Mouse (Mus musculus): ENCODE measurements around the gene Zfp384. TPM values are rescaled to one million over a fixed set of nuclear protein-coding genes. Genes with fewer than 3 reads are reported as not detected.
A peak's percentile ranks its signal among the peaks of the same experiment; 100 is the strongest.

Zfp384 gene
- 10 to 100 TPM; 20.5 to 20.6 TPM for total RNA-seq (2021)
- long read RNA-seq, experiment 1, partial matches to known transcripts = 5 of 21 reads
- long read RNA-seq, experiment 1, other reads (novel, unspliced or antisense) = 15 of 21 reads
- long read RNA-seq, experiment 2, partial matches to known transcripts = 3 of 10 reads
- long read RNA-seq, experiment 2, other reads (novel, unspliced or antisense) = 7 of 10 reads

DNA sequence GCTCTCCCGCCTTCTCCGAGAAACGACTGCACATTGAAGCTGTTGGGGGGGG lies at the start of gene Zfp384:
Gene Zfp384 (plus strand): TSS at position 17 of the 52 bp plus-strand sequence.
- DNase-seq = no peak

DNA sequence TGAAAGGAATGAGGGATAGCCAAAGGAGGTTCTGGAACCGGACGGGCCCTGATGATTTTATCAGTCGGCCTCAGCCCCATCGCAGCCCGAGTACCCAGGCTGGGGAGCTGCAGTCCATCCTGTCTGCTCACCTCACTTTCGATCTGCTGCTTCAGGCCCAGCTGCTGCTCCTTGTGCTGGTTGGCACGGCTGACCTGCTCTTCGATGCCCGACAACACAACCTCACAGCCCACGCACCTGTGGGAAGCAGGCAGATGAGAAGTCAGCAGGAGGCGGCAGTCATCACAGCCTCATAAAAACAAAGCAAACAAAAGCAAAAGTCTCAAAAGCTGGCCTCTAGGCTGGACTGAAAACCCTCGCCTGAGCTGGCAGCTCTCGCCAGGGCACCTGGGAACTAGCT lies 49.0 kb upstream of the Zfp384 start:
- no peak for DNase-seq

DNA sequence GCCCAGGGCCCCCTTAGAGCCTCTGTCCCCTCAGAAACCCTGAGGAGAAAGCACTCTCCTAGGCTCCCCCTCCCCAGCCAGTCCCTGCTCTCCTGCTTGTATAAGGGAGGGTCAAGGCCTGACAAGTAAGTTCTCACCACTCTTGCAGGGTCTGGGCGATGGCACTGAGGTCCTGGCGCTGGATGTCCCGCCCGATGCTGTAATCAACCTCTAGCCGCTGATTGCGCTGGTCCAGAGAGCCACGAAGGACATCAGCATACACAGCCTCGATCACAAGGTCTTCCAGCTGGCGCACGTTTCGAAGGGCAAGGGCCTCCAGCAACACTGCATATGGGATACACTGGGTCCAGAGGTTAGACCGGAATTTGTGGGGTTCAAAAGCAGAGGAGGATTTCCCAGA lies 47.9 kb upstream of the Zfp384 start:
- no peak for DNase-seq

DNA sequence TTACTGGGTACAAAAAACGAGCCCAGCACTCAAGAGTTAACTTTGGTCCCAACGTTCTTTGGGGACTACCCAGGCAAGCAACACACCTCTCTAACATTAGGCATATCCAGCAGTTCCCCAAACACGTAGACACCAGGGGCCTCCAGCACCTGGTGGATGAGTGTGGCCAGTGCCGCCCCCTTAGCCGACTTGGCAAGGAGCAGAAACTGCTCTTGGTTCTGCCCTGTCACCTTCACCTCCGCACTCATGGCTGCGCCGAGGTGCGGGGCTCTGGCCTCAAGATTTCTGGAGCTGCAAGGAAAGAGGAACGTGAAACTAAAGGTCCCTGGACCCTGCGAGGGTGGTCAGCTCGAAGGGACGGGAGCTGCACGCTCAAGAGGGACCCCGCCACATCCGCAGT lies 44.3 kb upstream of the Zfp384 start:
- DNase-seq = peak in 1 of 2 experiments; percentile 9

DNA sequence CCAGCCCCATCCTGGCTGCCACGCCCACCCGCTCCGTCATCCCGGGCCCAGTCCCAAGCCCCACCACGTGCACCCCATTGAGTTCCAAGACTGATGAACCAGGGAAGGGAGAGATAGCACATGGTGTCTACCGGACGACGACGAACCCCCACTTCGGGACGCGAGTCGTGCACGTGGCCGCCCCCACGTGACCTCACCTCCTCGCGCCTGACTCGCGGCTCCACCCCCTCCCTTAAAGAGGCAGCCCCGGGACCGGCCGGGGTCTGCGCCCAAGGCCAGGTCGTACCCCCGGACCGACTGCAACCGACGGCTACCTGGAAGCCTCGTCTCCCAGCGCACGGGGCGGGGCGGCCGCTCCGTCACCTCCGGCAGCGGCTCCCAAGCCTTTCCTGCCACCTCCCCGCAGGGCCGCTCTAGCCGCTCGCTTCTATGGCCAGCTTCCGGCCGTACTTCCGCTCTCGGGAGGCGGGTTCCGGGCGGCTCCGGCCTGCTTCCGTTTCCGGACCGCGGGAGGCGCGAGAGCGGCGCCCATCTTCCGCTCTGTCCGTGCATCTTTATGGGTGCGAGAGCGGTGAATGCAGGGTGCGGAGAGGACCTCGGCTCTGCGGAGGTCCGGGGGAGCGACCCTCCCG lies 43.7 kb upstream of the Zfp384 start, which contains the start of gene Cops7a:
Gene Cops7a (minus strand): TSS at position 451 of the 632 bp plus-strand sequence.
- peak; percentile 98 for DNase-seq

DNA sequence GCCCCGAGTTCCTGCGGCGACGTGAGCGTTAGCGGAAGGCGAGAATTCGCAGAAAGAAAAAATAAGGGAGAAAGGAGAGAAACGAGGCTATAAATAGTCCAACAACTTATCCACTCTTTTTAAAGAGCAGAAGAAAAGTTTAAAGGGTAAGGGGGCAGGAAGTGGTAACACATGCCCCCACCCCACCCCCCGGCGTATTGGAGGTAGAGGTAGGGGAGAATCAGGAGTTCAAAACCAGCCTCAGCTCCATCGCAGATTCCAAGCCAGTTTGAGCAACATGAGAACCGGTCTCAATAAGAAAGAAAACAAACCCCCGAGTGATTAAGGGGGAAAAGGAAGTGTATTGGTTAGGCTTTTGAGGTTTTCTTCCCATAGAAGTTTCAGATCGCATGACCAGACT lies 43.2 kb upstream of the Zfp384 start:
- DNase-seq = no peak

DNA sequence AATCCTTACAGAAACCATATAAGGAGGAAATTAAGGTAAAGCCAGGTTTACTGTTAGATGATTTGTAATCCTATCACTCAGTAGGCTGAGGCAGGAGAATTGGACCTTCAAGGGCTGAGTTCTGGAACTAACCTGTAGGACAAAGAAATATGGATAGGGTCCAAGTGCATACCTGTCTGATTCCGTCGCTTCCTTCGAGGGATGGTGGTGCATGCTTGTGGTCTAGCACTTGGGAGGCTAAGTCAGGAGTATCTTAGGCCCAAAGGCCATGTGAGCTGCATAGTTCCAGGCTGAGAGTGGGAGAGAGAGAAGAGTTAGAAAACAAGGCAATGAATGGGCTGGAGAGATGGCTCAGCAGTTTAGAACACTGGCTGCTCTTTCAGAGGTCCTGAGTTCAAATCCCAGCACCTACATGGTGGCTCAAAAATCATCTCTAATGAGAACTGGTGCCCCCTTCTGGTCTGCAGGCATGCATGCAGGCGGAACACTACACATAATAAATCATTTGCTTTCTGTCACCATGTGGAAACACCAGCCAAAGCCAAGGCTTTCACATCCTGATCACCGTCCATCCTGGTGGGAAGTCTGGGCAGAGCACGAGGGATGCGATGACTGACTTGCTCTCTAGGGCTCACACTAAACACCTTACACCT lies 42.4 kb upstream of the Zfp384 start:
- DNase-seq = peak in 1 of 2 experiments; percentile 20

DNA sequence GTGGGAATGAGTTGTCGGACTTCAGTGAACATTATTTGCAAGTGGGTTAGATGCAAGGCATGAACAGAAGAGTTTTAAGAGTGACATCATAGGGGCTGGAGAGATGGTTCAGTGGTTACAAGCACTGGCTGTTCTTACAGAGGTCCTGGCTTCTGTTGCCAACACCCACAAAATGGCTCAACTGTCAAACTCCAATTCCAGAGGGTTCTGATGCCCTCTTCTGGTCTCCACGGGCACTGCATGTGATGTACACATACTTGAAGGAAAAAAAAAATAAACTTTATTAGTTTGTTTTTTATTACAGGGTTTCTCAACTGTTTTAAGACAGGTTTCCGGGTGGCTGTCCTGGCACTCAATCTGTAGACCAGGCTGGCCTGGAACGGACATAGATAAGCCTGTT lies 41.2 kb upstream of the Zfp384 start:
- peak; percentile 22 to 58 for DNase-seq

DNA sequence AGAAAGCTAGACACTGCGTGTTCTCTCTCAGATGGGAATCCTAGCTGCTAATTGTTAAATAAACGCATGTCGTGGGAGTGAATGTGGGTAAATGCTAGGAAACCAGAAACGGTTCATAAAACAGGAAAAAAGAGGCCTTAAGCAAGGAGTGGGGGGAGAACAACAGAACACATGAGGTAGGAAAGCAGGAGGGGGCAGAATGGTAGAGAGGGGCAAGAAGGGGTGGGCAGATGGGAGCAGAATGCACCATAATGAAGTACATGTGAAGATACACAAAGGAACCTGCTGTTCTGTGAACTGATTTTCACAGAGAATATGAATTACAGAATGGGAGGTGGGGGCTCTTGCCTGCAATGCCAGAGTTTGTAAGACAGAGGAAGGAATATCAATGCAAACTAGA lies 16.7 kb upstream of the Zfp384 start:
- no peak for DNase-seq

DNA sequence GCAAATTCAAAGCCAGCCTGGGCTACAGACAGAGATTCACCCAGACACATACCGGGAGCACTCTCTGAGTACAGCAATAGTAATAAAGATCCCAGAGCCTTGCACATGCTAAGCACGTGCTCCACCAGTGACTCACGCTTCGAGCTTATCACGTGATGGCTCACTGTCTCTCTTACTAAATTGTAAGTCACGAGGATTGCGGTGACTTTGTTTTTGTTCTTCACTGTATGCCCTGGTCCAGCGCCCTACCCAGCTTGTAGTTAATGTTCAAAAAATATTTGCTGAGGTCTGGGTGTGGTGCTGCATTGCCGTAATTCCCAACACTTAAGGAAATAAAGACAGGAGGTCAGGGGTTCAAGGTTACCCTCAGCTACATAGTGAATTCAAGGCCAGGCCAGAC lies 15.6 kb upstream of the Zfp384 start:
- DNase-seq = no peak

DNA sequence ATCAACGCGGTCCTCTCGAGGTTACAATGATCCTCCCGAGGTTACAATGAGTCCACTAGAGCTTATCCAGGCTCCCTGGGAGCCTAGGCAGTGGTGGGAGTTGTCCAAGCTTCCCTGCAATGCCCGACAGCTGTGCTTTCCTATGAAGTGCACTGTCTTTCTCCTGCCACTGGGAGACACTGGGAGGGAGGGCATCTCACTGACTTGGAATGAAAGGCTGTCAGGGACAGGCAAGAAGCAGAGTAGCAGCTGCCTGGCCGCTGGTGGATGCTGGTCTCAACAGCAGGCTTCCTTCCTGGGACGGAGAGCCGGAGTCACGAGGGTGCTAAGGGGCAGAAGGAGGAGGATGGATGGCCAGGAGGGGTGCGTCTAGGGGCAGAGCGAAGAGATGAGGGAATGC lies 15.1 kb upstream of the Zfp384 start:
- DNase-seq = no peak

DNA sequence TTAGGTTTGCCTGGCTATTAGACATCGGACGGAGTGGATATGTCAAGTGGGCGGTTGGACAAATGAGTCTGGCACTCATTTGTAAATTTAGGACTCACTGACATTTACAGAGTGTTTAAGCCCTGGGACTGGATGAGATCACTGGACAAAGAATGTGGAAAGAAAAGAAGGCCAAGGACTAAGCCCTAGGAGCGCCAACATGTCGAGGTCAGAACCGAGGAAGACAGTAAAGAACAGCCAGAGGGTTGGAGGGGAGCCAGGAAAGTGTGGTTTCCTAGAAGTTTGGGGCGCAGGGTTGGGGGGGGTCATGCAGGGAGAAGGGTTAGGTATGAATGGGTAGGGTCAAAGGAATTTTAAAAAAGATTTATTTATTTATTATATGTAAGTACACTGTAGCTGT lies 13.7 kb upstream of the Zfp384 start:
- DNase-seq = no peak

DNA sequence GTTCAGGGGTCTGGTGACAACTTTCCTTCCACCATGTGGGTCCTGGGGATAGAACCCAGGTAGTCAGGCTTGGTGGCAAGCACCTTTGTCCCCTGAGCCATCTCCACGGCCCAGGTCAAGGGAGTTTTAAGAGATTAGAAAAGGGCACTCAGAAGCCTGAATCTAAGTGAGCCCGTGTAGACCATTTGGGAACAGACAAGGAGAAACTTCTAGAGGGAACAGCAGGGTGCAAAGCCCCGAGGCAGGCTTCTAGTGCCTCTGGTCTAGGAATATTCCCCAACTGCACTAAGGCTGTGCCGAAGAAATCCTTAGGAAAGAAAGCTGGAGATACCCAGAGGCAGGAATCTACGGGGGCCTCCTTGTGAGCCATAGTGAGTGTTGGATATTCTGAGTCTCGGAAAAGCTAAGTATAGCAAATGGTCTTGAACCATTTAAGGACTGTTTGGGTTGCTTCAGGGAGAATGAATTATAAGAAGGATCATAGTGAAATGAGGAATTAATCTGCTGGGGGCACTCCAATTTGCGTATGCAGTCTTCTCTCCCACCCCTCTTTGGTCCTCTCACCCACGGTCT lies 13.0 kb upstream of the Zfp384 start:
- no peak for DNase-seq

DNA sequence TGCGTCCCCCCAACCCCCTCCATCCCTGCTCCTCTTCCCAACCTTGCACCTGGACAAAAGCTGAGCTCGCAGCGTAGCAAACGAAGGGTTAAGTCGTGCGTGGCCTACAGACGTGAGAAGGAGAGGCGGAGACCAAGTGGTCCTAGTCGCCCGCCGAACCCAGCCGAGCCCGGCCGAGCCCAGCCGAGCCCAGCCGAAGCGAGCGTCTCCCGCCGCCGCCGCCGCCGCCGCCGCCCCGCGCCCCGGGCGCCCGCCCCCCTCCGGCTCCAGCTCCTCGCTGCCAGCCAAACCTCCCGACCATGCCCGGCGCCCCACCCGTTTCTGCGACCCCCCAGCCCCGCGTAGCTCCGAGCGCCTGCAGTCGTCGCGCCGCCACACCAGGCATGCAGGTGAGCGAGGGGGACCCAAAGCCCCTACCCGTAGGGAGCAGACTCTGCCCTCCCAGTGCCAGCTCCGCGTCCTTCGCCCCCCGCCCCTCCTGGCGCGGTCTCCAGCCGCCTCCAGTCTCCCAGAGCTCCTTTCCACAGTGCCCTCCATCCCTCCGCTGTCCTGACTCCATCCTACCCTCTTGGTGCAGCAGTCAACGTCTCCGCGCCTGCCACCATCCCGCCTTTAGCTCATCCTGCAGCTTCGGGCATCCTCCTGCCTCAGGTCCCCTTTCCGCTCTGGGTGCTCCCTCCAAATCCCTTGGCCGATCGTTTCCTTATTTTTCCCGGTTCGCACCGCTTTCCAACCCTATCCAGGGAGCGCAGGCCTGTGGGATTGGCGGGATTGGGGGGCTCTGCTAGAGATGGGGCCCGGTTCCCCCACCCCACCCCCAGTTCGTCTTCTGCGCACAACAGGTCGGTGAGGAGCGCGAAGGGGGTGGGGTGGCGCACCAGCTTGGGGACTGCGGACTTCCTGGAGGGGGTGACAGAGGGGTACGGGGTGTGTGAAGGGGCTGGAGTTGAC lies 12.1 kb upstream of the Zfp384 start, which contains the start of gene Pianp:
Gene Pianp (plus strand): TSS at position 144 of the 951 bp plus-strand sequence.
- DNase-seq = peak; percentile 61 to 86

DNA sequence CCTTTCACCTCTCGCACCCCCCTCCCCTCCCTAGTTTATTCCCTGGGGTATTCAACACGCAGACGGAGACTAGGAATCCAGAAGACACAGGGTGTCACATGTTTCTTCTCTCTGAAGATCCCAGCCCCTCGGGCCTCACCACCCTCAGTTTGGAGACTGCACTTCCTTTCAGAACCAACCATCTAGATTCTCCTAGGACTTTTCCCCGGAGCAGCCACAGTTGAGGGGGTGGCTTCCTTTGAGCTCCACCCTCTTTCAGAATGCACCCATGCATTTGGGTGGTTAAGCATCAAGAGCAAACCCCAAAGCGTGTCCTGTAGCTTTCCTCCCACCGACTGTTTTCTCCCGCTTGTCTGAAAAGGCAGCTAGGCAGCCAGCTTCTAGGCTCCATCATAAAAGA lies 10.9 kb upstream of the Zfp384 start:
- DNase-seq = peak; percentile 11 to 25

DNA sequence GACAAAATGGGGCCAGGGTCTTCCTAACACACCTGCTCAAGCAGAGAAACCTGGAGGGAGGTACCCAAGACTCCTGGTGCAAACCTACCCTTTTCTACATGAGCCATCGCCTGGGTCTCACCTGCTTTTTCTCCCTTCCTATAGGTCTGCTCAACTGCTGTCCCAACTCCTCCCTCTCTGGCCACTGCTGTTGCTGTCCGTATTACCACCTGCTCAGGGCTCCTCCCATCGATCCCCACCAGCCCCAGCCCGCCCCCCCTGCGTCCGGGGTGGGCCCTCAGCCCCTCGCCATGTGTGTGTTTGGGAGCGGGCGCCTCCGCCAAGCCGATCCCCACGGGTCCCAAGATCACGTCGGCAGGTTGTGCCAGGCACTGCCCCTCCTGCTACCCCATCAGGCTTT lies 9.9 kb upstream of the Zfp384 start:
- DNase-seq = no peak

DNA sequence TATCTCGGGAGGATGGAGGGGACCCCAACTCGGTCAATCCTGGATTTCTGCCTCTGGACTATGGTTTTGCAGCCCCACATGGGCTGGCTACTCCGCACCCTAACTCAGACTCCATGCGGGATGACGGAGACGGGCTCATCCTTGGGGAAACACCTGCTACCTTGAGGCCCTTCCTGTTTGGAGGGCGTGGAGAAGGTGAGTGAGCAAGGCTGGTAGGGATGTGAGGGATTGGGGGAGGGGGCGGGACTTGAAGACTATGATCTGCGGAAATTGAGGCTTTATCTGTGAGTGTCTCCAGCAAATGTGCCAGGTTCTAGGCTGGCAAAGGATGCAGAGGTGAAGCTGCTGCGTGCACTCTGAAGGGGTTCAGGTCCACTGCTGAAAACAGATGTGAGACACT lies 9.4 kb upstream of the Zfp384 start:
- DNase-seq = no peak

DNA sequence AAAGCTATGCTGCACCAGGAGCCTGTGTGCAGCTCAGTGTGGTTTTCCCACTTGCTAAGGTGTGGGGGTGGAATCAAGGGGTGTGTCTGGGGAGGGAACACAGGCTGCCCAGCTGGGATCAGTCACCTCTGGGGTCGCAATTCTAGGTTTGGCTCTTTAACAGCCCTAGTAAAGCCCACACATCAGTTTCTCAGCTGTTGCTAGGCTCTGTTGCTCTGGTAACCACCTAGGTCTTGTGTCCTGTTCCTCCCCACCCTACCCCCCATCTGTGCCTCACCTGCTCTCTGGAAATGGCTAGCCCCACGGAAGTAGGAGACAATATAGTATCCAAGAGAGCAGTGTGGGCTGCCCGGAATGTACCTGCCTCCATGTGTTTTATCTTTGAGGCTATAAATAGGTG lies 5.2 kb upstream of the Zfp384 start:
- DNase-seq = no peak

DNA sequence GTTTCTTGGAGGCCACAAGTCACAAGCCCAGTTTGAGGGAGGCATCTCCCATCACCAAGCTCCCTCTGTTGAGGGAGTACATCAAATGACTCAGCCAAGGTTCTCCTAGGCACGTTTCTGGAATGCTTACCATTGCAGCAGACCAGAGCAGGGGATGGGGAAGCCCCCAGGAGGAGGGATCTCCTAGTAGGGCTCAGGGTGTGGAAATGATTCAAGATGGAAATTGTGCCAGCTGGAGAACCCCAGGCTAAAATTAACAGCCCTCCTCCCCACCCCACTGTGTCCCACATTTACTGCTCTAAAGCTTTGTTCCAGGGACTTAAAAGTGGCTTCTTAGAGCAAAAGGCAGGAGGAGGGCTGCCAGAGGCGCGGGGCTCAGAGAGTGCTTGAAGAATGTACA lies 3.9 kb upstream of the Zfp384 start:
- DNase-seq = no peak

DNA sequence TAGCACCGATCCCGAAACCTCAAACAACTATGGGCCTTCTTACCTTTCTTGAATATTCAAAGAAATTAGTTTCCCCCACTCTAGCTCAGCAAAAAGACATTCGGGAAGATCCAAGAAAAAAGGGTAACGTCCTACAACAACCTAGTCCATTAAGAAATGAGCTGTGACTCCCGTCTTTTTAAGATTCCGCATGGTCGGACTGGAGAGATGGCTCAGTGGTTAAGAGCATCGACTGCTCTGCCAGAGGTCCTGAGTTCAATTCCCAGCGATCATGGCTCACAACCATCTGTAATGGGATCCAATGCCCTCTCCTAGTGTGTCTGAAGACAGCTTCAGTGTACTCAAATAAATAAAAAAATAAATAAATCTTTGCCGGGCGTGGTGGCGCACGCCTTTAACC lies 885 bp upstream of the Zfp384 start:
- DNase-seq = no peak

DNA sequence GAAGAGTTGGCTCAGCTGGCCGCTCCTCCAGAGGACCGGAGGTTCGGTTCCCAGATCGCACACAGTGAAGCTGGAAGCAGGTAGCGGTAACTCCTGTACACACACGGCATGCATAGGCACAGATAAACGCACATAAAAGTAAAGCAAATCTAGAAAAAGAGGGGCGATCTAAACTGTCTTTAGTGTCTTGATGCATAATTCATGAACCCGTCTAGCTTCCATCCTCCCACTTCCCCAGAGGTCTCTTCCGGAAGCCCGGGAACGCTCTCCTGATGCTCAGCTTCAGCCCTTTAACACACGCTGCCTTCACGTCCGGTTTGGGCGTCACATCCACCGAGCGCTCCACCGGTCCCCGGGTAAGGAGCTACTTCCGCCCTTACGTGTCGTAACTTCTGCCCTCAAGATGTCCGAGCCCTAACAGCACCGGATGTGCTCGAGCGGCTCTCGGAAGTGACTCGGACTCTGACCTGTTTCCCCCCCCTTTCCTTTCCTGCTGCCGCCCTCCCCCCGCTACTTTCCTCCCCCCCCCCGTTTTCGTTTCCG lies 288 bp upstream of the Zfp384 start:
- DNase-seq = peak; percentile 98 to 100

Data from heart, adult 18-20 months (tissue).